Mouse (Mus musculus) frontal cortex, adult 2 months (tissue): ENCODE measurements around the gene St13. TPM values are rescaled to one million over a fixed set of nuclear protein-coding genes. Genes with fewer than 3 reads are reported as not detected.

Source experiments
- DNase-seq, 2 experiments: peaks; one replicate each; pipeline ENCODE4 v3.0.0; 2022; ENCODE audit warnings: low spot score in 1 of 2; ENCODE audit errors: extremely low spot score in 1 of 2
- polyA plus RNA-seq: library from polyadenylated mRNA; depleted of rRNA; stranded (reverse); fragments of >200 nt; gene quantifications from 2 replicates; pipeline ENCODE4 v1.2.3, GENCODE M21; 2012; rRNA removed

The St13 gene
- polyA plus RNA-seq, 1 experiment: 118 TPM

- no peak for DNase-seq
These were observed 72.4 kb downstream of the St13 start for GRCm38 (mm10) chr15:81327501-81327900.

GRCm38 (mm10) chr15:81324979-81325378, 74.9 kb downstream of the St13 start:
- DNase-seq: no peak

DNA sequence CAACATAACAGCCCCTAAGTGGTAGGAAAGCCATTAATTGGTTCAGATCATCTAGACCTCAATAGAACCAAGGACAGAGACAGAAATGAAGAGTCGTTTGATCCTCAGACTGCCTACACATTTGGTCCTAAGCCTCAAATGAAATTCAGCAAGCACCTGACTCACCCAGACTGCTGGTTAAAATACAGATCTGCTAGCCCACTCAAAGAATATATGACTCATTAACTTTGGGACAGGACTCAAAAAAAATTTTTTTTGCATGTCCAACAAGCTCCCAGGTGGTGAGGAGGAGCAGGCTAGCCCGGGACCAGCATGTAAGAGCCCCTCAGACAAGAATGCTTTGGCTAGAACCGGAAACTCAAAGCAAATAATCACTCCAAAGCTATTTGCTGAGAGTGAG, 79.7 kb downstream of the St13 start:
- peak in 1 of 2 experiments; percentile 46 for DNase-seq

DNA sequence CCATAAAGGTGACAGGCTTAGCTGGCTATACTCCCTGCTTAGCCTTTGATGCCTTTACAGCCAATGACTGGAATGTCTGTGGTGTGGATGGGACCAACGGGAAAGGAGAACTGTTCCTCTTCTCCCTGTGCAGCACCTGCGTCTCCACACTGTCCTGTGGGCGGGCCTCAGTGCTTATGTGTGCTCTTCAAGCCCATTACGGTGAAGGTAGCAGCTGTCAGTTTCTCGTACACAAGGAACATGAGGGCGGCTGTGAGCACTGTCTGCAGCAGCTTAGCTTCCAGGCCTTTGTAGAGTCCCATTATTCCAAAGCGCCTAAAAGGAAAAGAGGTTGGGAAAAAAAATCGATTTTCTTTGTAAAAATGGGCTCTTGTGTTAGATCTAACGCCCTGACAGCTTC, 80.4 kb downstream of the St13 start:
- DNase-seq: no peak

DNA sequence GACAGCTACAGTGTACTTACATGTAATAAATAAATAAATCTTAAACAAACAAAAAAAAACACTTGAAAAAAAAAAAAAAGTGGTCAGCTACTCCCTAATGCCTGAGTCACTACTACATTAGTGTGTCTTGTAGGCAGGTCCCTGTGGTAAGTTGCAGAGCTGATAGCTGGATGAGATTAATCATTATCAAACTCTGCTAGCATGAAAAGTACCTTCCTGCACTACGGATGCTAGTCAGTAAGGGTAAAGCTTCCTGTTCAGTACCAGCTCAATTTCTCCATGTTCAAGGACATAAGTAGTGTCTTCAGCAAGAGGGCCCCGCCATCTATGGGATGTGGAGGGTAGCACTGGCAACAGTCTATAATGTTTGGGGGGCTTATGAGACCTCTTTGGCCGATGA, 85.9 kb downstream of the St13 start:
- no peak for DNase-seq

Other genes with a start within 250 kb of the St13 start
- 41.8 and 42.0 TPM in 2 replicates for gene Mrtfa, start 209.3 kb downstream of the St13 start, polyA plus RNA-seq
- 17.4 and 20.1 TPM in 2 replicates for gene Mchr1, start 164.6 kb downstream of the St13 start, polyA plus RNA-seq
- gene Slc25a17, start 39.3 kb downstream of the St13 start, polyA plus RNA-seq: 46.3 and 53.3 TPM in 2 replicates
- 8.5 and 10.1 TPM in 2 replicates for gene Xpnpep3, start 61 bp upstream of the St13 start, polyA plus RNA-seq
- gene Dnajb7, start 8.2 kb upstream of the St13 start, polyA plus RNA-seq: 0.10 TPM in 1 of 2 replicates, not detected in the other
- 182 and 193 TPM in 2 replicates for gene Rbx1, start 66.2 kb upstream of the St13 start, polyA plus RNA-seq
- 33.5 and 35.3 TPM in 2 replicates for gene Ep300, start 185.3 kb upstream of the St13 start, polyA plus RNA-seq